Mouse (Mus musculus) heart, postnatal 0 days (tissue): ENCODE measurements at regions not wholly inside any gene's neighbourhood (a gene's known extent, or its start where the extent isn't known, plus 50 kb on each side); places are given as distances from the start of the nearest gene placed in this dataset.

Experiments used
- CTCF ChIP-seq: IDR thresholded peaks from 2 replicates; pipeline ENCODE4 v1.5.1; 2016; ENCODE audit warnings: antibody characterized with exemption, control low read depth, low read depth
- EP300 ChIP-seq: IDR thresholded peaks from 2 replicates; pipeline ENCODE4 v1.6.1; 2016; ENCODE audit warnings: antibody characterized with exemption, low read depth

DNA sequence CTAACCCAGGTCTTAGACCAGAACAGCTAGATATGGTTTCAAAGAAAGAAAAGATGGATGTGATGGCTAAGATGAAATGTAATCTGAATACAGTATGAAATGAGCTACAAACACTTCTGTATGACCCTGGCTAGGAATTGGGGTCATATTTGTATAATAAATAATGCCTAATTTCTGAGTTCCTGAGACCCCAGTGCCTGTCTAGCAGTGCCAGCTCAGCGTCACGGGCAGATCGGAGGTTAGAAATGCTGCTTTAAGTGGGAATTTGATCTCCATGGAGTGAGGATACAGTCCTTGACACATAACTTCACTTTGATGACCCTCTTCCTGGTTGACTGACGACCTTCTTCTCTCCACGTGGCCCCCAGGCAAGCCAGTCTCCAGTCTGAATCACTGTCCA is 105.7 kb upstream of the Daam1 start:
- no peak for TF ChIP-seq EP300
- TF ChIP-seq CTCF = no peak
